12 mouse cellular contexts compared by ENCODE assay signal in the genomic region with DNA sequence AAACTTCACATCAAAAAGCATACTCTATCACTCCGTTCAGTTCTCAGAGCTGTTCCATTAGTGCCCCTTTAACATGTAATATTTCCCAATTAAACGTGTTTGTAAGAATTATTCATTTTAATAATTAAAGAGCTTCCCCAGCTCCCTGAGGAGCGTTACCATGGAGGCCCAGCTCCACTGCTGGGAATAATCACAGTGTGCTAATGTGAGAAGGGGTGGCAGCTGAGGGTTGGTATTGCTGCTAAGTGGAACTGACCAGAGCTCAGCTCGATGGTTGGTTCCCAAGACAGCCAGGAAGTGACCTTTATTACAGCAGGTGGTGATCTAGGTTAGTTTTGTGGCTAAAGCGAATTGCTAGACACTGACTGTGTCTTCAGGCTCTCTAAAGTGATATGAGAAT.
"Had no signal": no experiment of that assay in that cellular context is flagged by ENCODE, and none has a peak within 500 bp of the region (broad histone marks: within the 10 kb centered on the region; RNA-seq: fewer than 3 reads in every experiment).

No protein-coding gene starts in this region.

- H3K9ac ChIP-seq: limb, embryonic 13.5 days; liver, embryonic 14.5 days had no signal

- DNase-seq: kidney, adult 9 months; kidney, postnatal 36 days; left cerebral cortex, postnatal 4 days; lung, adult 18-20 months; right cerebral cortex, adult 18-20 months; right cerebral cortex, postnatal 25 days; thymus, postnatal 36 days had no signal

- H3K27ac ChIP-seq: kidney, postnatal 0 days; limb, embryonic 13.5 days; liver, embryonic 14.5 days had no signal

- ATAC-seq: intestine, postnatal 0 days had no signal

- H3K27me3 ChIP-seq: limb, embryonic 13.5 days had no signal

- H3K9me3 ChIP-seq: limb, embryonic 13.5 days had no signal

- H3K4me3 ChIP-seq: limb, embryonic 13.5 days; myocyte had no signal

- H3K36me3 ChIP-seq: limb, embryonic 13.5 days had no signal

- H3K4me2 ChIP-seq: limb, embryonic 13.5 days had no signal

- H3K4me1 ChIP-seq: limb, embryonic 13.5 days had no signal
